Mouse (Mus musculus) liver, postnatal 0 days (tissue): ENCODE measurements around the gene Hpse2. TPM values are rescaled to one million over a fixed set of nuclear protein-coding genes. Genes with fewer than 3 reads are reported as not detected.

ENCODE experiments used
- ATAC-seq: fragments of 200-750 bp; cut with Nextera tagmentation; 2 replicates; pipeline ENCODE4 v1.8.0; 2017; ENCODE audit warnings: mild to moderate bottlenecking, moderate library complexity
- DNase-seq: peaks from one replicate; pipeline ENCODE4 v3.0.0-alpha.2; 2016
- H3K27ac ChIP-seq: fragments of 300-500 bp; sonication (generic); 2 replicates; pipeline ENCODE4 v1.5.1; 2014; ENCODE audit warnings: antibody characterized with exemption, moderate library complexity, mild to moderate bottlenecking, low read depth
- H3K27me3 ChIP-seq: fragments of 300-500 bp; sonication (generic); 2 replicates; pipeline ENCODE4 v1.6.1; 2014; ENCODE audit warnings: low read length, control low read depth, mixed read lengths; ENCODE audit not compliant: insufficient read depth
- H3K36me3 ChIP-seq: fragments of 300-500 bp; sonication (generic); replicated peaks from 2 replicates; pipeline ENCODE4 v1.6.1; 2014; ENCODE audit warnings: mild to moderate bottlenecking, control low read depth, low read length, moderate library complexity, mixed read lengths; ENCODE audit not compliant: insufficient read depth
- H3K4me1 ChIP-seq: fragments of 300-500 bp; sonication (generic); 2 replicates; pipeline ENCODE4 v1.6.1; 2014; ENCODE audit warnings: antibody characterized with exemption, mild to moderate bottlenecking, control low read depth; ENCODE audit not compliant: insufficient read depth
- H3K4me2 ChIP-seq: fragments of 300-500 bp; sonication (generic); 2 replicates; pipeline ENCODE4 v1.6.1; 2014; ENCODE audit warnings: low read depth, mild to moderate bottlenecking, low read length, moderate library complexity, mixed read lengths
- H3K4me3 ChIP-seq: fragments of 300-500 bp; sonication (generic); 2 replicates; pipeline ENCODE4 v1.5.1; 2014; ENCODE audit warnings: low read depth, low read length
- H3K9ac ChIP-seq: fragments of 300-500 bp; sonication (generic); replicated peaks from 2 replicates; pipeline ENCODE4 v1.6.1; 2014; ENCODE audit warnings: mild to moderate bottlenecking, moderate library complexity
- H3K9me3 ChIP-seq: fragments of 300-500 bp; sonication (generic); 2 replicates; pipeline ENCODE4 v1.6.1; 2016; ENCODE audit warnings: mild to moderate bottlenecking, control low read depth, low read length, mixed read lengths
- CTCF ChIP-seq: sonication (generic); IDR thresholded peaks from 2 replicates; pipeline ENCODE4 v1.5.1; 2016; ENCODE audit warnings: antibody characterized with exemption, low read depth
- EP300 ChIP-seq: IDR thresholded peaks from 2 replicates; pipeline ENCODE4 v1.6.1; 2016; ENCODE audit warnings: antibody characterized with exemption, low read depth, mild to moderate bottlenecking
- WGBS: fragments of 180-500 bp; shearing (Covaris S2); extraction: QIAGEN DNeasy Blood & Tissue Kit; methylation state at CpG from one replicate; pipeline ENCODE4 v1.1.7; 2014; ENCODE audit not compliant: insufficient replicate concordance; 5-methylcytosine and 5-hydroxymethylcytosine counted together
- polyA plus RNA-seq: library from polyadenylated mRNA; unstranded; fragments of >200 nt; fragmentation: Nextera tagmentation; extraction: Ambion mirVana; gene quantifications from 2 replicates; pipeline ENCODE4 v1.2.1, GENCODE M21; 2015

The Hpse2 gene
- polyA plus RNA-seq, 1 experiment from 2014 or later = 0.12 TPM

GRCm38 (mm10) chr19:42756671-42757070 is 631.5 kb downstream of the Hpse2 start:
- no peak for ATAC-seq
- no peaks in the 10 kb centered on the region for H3K9me3 ChIP-seq
- TF ChIP-seq CTCF = no peak
- no peak for TF ChIP-seq EP300
- no peaks in the 10 kb centered on the region for H3K27me3 ChIP-seq
- no peak overlapping the region for H3K4me2 ChIP-seq
- whole genome bisulfite sequencing = 63% methylated on average over 6 of the region's 6 CpGs
- H3K27ac ChIP-seq = no peak overlapping the region
- H3K4me1 ChIP-seq = peaks cover 17% of the 10 kb centered on the region
- no peaks in the 10 kb centered on the region for H3K36me3 ChIP-seq
- no peak overlapping the region for H3K4me3 ChIP-seq
- no peak for DNase-seq
- H3K9ac ChIP-seq = no peak overlapping the region

DNA sequence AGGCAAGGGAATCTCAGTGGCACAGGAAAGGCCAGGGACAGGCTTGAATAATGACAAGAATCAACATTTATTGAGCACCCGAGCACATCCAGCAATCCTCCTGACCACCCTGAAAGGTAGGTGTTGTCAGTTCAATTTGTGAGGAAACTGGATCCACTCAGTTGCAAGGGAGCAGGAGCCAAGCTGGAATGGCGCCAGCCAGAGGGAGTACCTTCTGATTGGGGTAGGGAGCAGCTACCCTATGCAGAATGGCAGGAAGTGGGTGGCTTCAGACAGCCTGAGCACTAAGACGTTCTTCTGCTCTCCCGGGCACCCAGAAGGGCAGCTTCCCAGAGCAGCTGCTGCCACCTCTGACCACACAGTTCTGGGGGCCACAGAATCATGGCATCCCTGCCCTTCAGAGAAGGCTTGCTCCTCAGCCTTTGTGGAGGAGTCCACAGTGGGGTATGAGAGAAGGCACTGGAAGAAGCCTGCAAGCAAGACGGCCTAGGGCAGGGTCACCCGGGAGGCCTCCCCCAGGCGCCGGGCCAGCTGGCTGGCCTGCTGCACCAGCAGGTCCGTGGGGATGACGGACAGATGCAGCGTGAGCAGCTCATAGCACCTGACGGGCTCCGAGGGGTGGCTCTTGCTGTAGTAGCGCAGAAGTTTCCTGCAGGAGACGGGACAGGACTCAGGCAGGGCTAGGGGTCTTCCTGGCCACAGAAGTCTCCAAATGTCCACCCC is 632.8 kb downstream of the Hpse2 start:
- Histone ChIP-seq H3K27me3 (no peaks in the 10 kb centered on the region), H3K4me2 (no peak overlapping the region), H3K27ac (no peak overlapping the region), H3K4me3 (no peak overlapping the region), H3K9ac (no peak overlapping the region), H3K9me3 (no peaks in the 10 kb centered on the region), H3K4me1 (peaks cover 19% of the 10 kb centered on the region), H3K36me3 (no peaks in the 10 kb centered on the region)
- DNase-seq (no peak), ATAC-seq (no peak)
- 67% methylated on average over 15 of the region's 15 CpGs for WGBS
- TF ChIP-seq EP300 = no peak
- TF ChIP-seq CTCF = no peak

- 12% methylated on average over 11 of the region's 11 CpGs for WGBS
- Histone ChIP-seq H3K9me3 (no peaks in the 10 kb centered on the region), H3K4me1 (peaks cover 19% of the 10 kb centered on the region), H3K27me3 (no peaks in the 10 kb centered on the region), H3K9ac (peak overlapping the region; percentile 64), H3K36me3 (no peaks in the 10 kb centered on the region), H3K4me3 (peak overlapping the region; percentile 43), H3K27ac (peak overlapping the region; percentile 88), H3K4me2 (peak overlapping the region; percentile 72)
- ATAC-seq (peak; percentile 73), DNase-seq (peak; percentile 83)
- no peak for TF ChIP-seq CTCF
- no peak for TF ChIP-seq EP300
Measured at GRCm38 (mm10) chr19:42753141-42753917, 634.8 kb downstream of the Hpse2 start.

GRCm38 (mm10) chr19:42752363-42752931 is 635.7 kb downstream of the Hpse2 start, which contains the start of gene Pyroxd2:
Gene Pyroxd2, minus strand, starts transcription at chr19:42752775.
- no peaks in the 10 kb centered on the region for H3K27me3 ChIP-seq
- ATAC-seq (peak; percentile 86), DNase-seq (peak; percentile 83)
- peak within 1 kb of the TSS; percentile 72 for H3K4me2 ChIP-seq
- peak within 1 kb of the TSS; percentile 88 for H3K27ac ChIP-seq
- H3K9me3 ChIP-seq = no peaks in the 10 kb centered on the region
- TF ChIP-seq CTCF (no peak), EP300 (no peak)
- peaks cover 16% of the 10 kb centered on the region; the same call in 1 of the 2 replicates for H3K4me1 ChIP-seq
- no peaks in the 10 kb centered on the region for H3K36me3 ChIP-seq
- peak within 1 kb of the TSS; percentile 43 for H3K4me3 ChIP-seq
- peak within 1 kb of the TSS; percentile 64 for H3K9ac ChIP-seq
- WGBS = 8% methylated on average over 22 of the region's 22 CpGs

- Histone ChIP-seq H3K9ac (no peak overlapping the region), H3K9me3 (no peaks in the 10 kb centered on the region), H3K4me1 (peaks cover 14% of the 10 kb centered on the region; the same call in 1 of the 2 replicates), H3K36me3 (no peaks in the 10 kb centered on the region), H3K27ac (no peak overlapping the region), H3K4me3 (no peak overlapping the region), H3K27me3 (no peaks in the 10 kb centered on the region), H3K4me2 (no peak overlapping the region)
- 70% methylated on average over 11 of the region's 11 CpGs for WGBS
- DNase-seq (no peak), ATAC-seq (no peak)
- TF ChIP-seq EP300 (no peak), CTCF (no peak)
Measured at GRCm38 (mm10) chr19:42750196-42750595, 638.0 kb downstream of the Hpse2 start.

DNA sequence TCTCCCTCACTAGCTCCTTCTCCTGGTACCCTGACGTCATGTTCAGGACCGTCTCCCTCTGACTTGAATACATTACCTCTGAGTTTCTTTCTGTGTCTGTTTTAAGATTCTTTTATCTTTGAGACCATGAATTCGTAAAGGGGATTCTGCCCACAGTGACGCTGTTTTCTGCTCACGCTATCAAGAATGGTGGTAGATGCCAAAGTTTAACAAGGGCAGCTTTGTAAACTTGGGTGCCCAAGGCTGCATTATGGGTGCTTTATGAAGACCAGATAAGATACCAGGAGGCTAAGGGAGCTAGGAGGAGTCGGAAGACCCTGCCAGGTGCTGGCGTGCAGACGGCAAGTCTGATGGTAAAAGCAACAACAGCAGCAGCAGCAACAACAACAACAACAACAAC is 641.5 kb downstream of the Hpse2 start:
- Histone ChIP-seq H3K36me3 (no peaks in the 10 kb centered on the region), H3K4me1 (peaks cover 9% of the 10 kb centered on the region), H3K27me3 (no peaks in the 10 kb centered on the region), H3K9ac (no peak overlapping the region), H3K9me3 (no peaks in the 10 kb centered on the region), H3K4me3 (no peak overlapping the region), H3K27ac (no peak overlapping the region), H3K4me2 (no peak overlapping the region)
- TF ChIP-seq CTCF (no peak), EP300 (no peak)
- ATAC-seq = no peak
- DNase-seq = no peak
- WGBS = 74% methylated on average over 8 of the region's 8 CpGs
